Mouse (Mus musculus) kidney, adult 9 months (tissue): ENCODE measurements at regions not wholly inside any gene's neighbourhood (a gene's known extent, or its start where the extent isn't known, plus 50 kb on each side); places are given as distances from the start of the nearest gene placed in this dataset.

Experiments used
- DNase-seq: peaks from one replicate; pipeline ENCODE4 v3.0.0; 2022

- no peak for DNase-seq
These were observed 559.9 kb downstream of the Ebf1 start for GRCm38 (mm10) chr11:45176971-45177370.

GRCm38 (mm10) chr11:45178036-45178435, 560.9 kb downstream of the Ebf1 start:
- no peak for DNase-seq

- DNase-seq = no peak
These were observed 561.9 kb downstream of the Ebf1 start for GRCm38 (mm10) chr11:45179019-45179418.

GRCm38 (mm10) chr11:45190601-45191370, 573.7 kb downstream of the Ebf1 start:
- no peak for DNase-seq

- DNase-seq = no peak
These were observed 574.5 kb downstream of the Ebf1 start for GRCm38 (mm10) chr11:45191392-45192189.

GRCm38 (mm10) chr11:45193319-45193718, 576.2 kb downstream of the Ebf1 start:
- DNase-seq = no peak

- no peak for DNase-seq
These were observed 582.4 kb downstream of the Ebf1 start for GRCm38 (mm10) chr11:45199520-45199919.

GRCm38 (mm10) chr11:45200714-45201405, 583.7 kb downstream of the Ebf1 start:
- peak; percentile 14 for DNase-seq

- no peak for DNase-seq
These were observed 586.3 kb downstream of the Ebf1 start for GRCm38 (mm10) chr11:45203446-45203845.

- DNase-seq = no peak
These were observed 589.8 kb downstream of the Ebf1 start for GRCm38 (mm10) chr11:45206611-45207525.

GRCm38 (mm10) chr11:45214096-45214495, 597.0 kb downstream of the Ebf1 start:
- no peak for DNase-seq

GRCm38 (mm10) chr11:45216942-45217474, 599.9 kb downstream of the Ebf1 start:
- no peak for DNase-seq

GRCm38 (mm10) chr11:45219239-45219638, 602.1 kb downstream of the Ebf1 start:
- no peak for DNase-seq

- DNase-seq = no peak
These were observed 604.9 kb downstream of the Ebf1 start for GRCm38 (mm10) chr11:45222021-45222420.

- no peak for DNase-seq
These were observed 616.1 kb upstream of the Clint1 start for GRCm38 (mm10) chr11:45235476-45236412.

- DNase-seq = no peak
These were observed 614.8 kb upstream of the Clint1 start for GRCm38 (mm10) chr11:45237056-45237455.

GRCm38 (mm10) chr11:45239044-45239443, 612.8 kb upstream of the Clint1 start:
- no peak for DNase-seq

GRCm38 (mm10) chr11:45240419-45240818, 611.4 kb upstream of the Clint1 start:
- no peak for DNase-seq

GRCm38 (mm10) chr11:45241671-45242070, 610.2 kb upstream of the Clint1 start:
- no peak for DNase-seq

GRCm38 (mm10) chr11:45244796-45245195, 607.1 kb upstream of the Clint1 start:
- no peak for DNase-seq

GRCm38 (mm10) chr11:45256019-45256418, 595.8 kb upstream of the Clint1 start:
- no peak for DNase-seq
